Mouse (Mus musculus) brain, embryonic 14.5 days (tissue): ENCODE results near the gene Zc3h10.

ENCODE experiments used
- CTCF ChIP-seq: fragments of 200-500 bp; IDR thresholded peaks from 2 replicates; pipeline ENCODE4 v1.5.1; 2012; ENCODE audit warnings: inconsistent platforms, mild to moderate bottlenecking, moderate library complexity, borderline replicate concordance; ENCODE audit not compliant: insufficient read depth, insufficient read length; ENCODE audit errors: extremely low read depth
- POLR2A ChIP-seq: fragments of 200-500 bp; IDR thresholded peaks from 2 replicates; pipeline ENCODE4 v1.6.1; 2012; ENCODE audit warnings: mild to moderate bottlenecking, inconsistent platforms, borderline replicate concordance; ENCODE audit not compliant: poor library complexity, insufficient read depth, insufficient read length, severe bottlenecking; ENCODE audit errors: extremely low read depth

DNA sequence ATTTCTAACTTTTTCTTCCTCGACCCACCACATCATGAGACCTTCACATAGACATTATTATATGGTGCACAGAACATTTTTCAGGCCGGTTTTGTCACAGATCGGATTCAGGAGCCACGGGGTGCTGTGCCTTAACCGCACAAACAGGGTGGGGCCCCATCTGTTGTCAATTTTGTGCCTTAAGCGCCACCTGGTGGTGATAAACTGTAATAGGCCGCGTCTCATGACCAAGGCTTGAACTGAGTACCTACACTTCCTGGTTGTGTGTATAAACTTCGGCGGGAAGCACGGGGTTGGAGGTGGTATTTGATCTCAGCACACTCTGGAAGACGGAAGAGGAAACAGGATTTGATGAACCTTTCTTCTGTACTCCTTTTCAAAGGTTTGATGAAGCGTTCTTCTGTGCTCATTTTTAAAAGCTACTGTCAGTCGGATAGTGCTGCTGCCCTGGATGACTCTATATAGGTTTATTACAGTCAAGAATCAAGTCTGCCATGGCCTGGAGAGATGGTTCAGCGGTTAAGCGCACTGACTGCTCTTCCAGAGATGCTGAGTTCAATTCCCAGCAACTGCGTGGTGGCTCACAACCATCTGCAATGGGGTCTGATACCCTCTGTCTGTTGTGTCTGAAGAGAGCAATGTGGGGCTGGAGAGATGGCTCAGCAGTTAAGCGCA is 11.2 kb downstream of the Zc3h10 start:
- TF ChIP-seq CTCF (peak; percentile 89), POLR2A (no peak)
